Mouse (Mus musculus) E14TG2a.4 (cell line): Measurements from ENCODE around the gene Senp8.

Source experiments
- H3K27me3 ChIP-seq: 2 replicates; pipeline ENCODE4 v1.6.1; 2014; ENCODE audit warnings: low read length, control low read depth; ENCODE audit not compliant: insufficient read depth
- H3K36me3 ChIP-seq: 2 replicates; pipeline ENCODE4 v1.6.1; 2014; ENCODE audit warnings: low read length, control low read depth; ENCODE audit not compliant: insufficient read depth
- H3K4me1 ChIP-seq: replicated peaks from 2 replicates; pipeline ENCODE4 v1.6.1; 2014; ENCODE audit warnings: low read depth, low read length, control low read depth
- H3K4me3 ChIP-seq: replicated peaks from 2 replicates; pipeline ENCODE4 v1.5.1; 2014; ENCODE audit warnings: mild to moderate bottlenecking, low read length
- H3K9me3 ChIP-seq: 2 replicates; pipeline ENCODE4 v1.6.1; 2014; ENCODE audit warnings: low read length, control low read depth
- CTCF ChIP-seq: conservative IDR thresholded peaks from 2 replicates; pipeline ENCODE4 v1.5.1; 2014; ENCODE audit warnings: low read length
- NANOG ChIP-seq: IDR thresholded peaks from 2 replicates; pipeline ENCODE4 v1.6.1; 2014; ENCODE audit warnings: borderline replicate concordance, low read length, mixed read lengths
- POU5F1 ChIP-seq: IDR thresholded peaks from 2 replicates; pipeline ENCODE4 v1.6.1; 2014; ENCODE audit warnings: low read length, borderline replicate concordance

Gene Senp8

DNA sequence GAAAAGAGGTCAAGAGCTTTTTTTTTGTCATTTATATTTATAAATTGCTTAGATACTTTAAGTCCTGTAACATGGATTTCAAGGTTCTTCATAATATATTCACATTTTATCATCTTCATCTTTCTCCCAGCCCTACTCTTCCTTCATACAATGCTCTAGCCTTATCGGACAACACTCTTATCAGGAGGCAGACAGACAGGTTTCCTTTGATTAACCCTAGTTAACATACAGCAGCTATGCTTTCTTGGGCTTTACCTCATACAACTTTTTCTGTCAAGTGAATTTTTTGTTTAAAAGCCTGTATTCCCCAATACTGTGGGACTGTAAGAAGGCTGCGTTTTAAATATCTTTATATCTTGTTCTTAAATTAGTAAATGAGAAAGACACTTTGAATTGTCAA lies 2.1 kb downstream of the Senp8 start:
- Histone ChIP-seq H3K4me1 (peaks cover 26% of the 10 kb centered on the region), H3K27me3 (no peaks in the 10 kb centered on the region), H3K4me3 (no peak overlapping the region), H3K36me3 (no peaks in the 10 kb centered on the region), H3K9me3 (no peaks in the 10 kb centered on the region)
- no peak for TF ChIP-seq POU5F1
- TF ChIP-seq CTCF: no peak
- TF ChIP-seq NANOG: no peak

DNA sequence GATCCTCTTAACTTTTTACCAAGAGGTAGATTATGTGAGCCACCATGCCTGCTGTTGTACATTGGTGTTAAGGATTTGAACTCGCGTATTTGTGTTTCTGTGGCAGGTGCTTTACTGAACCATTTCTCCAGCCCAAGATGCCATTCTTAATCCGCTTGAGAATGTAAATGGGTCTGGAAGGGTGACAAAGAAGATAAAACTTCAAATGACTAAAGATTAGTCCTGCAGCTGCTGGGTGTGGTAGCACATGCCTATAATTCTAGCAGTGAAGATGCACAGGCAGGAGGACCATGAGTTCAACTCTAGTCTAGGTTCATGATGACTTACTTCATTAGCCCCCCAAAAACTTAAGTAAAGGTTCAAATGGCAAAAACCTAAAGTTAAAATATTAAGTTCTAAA lies 6.6 kb downstream of the Senp8 start:
- TF ChIP-seq POU5F1: no peak
- Histone ChIP-seq H3K36me3 (0 out of 2 replicates have a peak, but pooled peaks cover 2% of the 10 kb centered on the region), H3K4me3 (no peak overlapping the region), H3K27me3 (no peaks in the 10 kb centered on the region), H3K9me3 (no peaks in the 10 kb centered on the region), H3K4me1 (peaks cover 9% of the 10 kb centered on the region)

DNA sequence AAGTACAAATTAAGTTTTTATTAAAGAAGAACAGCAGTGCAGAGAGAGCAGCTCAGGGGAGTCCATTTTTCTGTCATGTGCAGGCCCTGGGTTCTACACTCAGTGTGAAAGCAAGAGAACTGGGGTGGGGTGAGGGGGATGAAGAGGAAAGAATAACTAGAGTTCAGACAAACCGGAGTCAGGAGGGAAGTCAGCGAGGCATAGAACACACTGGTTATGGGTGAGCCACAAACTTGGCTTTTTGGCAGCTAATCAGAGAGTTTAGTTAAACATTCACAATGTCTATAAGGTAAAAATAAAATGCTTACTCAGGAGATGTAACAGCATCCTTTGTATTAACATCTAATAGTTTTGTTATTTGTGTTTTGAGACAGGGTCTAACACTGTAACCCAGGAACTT lies 9.9 kb downstream of the Senp8 start:
- H3K4me1 ChIP-seq: no peaks in the 10 kb centered on the region
- no peaks in the 10 kb centered on the region for H3K9me3 ChIP-seq
- H3K4me3 ChIP-seq: no peak overlapping the region
- TF ChIP-seq NANOG: no peak
- no peak for TF ChIP-seq POU5F1
- no peak for TF ChIP-seq CTCF
- peaks cover 16% of the 10 kb centered on the region for H3K36me3 ChIP-seq
- H3K27me3 ChIP-seq: no peaks in the 10 kb centered on the region

DNA sequence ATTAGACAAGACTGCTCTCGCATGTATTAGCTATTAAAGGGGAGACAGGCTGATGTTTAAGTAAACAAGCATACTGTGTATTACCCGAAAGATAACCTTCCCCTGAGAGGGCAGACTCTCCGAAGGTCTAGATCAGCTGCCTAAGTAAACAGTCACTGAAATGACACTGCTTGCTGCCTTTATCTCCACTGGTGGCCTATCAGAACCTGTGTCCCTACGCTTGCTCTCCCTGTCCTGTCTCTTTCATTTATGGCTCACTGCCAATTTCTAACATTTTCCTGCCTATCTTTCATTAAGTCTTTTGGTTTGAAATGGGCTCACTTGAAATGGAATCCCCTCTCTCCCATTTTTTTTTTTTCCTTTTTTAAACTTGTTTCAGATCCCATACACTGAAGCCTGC lies 15.1 kb downstream of the Senp8 start:
- peaks cover 16% of the 10 kb centered on the region for H3K36me3 ChIP-seq
- H3K27me3 ChIP-seq: no peaks in the 10 kb centered on the region
- TF ChIP-seq NANOG (no peak), CTCF (no peak), POU5F1 (no peak)
- H3K4me1 ChIP-seq: no peaks in the 10 kb centered on the region; the same call in 1 of the 2 replicates
- no peaks in the 10 kb centered on the region for H3K9me3 ChIP-seq
- no peak overlapping the region for H3K4me3 ChIP-seq

DNA sequence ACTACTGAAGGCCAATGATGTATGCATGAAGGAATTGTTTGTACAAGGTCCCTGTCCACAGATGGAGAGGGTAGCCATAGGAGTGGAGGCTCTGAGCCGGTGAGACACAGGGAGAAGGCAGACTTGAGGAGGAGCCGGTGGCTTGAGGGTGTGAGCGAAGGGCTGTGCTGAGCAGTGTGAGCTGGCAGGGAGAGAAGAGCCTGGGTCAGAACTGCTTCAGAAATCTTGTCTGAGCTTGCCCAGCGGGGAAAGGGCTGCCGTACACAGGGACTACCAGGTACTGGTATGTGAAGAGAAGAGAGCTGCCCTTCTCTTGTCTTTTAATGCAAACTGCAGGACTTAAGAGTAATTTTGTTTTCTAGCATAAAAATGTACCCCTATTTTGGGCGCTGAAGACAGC lies 17.4 kb downstream of the Senp8 start:
- no peak for TF ChIP-seq CTCF
- no peak for TF ChIP-seq NANOG
- no peak for TF ChIP-seq POU5F1
- no peak overlapping the region for H3K4me3 ChIP-seq

DNA sequence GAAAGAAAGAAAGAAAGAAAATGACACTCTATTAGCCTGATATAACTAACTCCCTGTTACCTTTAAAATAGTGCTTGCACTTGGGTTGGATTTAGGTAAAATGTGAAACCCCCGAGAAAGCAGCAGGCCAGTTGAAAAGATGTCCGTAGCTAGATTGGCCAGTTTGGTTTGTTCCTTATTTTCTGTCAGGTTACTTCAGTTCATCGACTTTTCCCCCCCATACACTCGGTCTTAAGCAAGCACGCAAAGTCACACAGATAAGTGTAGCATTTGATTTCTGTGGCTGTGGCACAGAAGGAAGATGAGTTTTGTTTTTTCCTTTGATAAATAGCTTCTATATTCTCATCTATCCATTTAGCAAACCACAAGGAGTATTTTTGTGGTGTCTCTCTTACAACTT lies 19.4 kb downstream of the Senp8 start:
- Histone ChIP-seq H3K36me3 (no peaks in the 10 kb centered on the region), H3K4me1 (no peaks in the 10 kb centered on the region; the same call in 1 of the 2 replicates), H3K9me3 (no peaks in the 10 kb centered on the region), H3K27me3 (no peaks in the 10 kb centered on the region), H3K4me3 (no peak overlapping the region)
- TF ChIP-seq POU5F1 (no peak), NANOG (no peak), CTCF (no peak)

More for the DNA sequence above, 17.4 kb downstream of the Senp8 start:
- Histone ChIP-seq H3K4me1 (no peaks in the 10 kb centered on the region; the same call in 1 of the 2 replicates), H3K36me3 (peaks cover 10% of the 10 kb centered on the region), H3K27me3 (no peaks in the 10 kb centered on the region), H3K9me3 (no peaks in the 10 kb centered on the region)

DNA sequence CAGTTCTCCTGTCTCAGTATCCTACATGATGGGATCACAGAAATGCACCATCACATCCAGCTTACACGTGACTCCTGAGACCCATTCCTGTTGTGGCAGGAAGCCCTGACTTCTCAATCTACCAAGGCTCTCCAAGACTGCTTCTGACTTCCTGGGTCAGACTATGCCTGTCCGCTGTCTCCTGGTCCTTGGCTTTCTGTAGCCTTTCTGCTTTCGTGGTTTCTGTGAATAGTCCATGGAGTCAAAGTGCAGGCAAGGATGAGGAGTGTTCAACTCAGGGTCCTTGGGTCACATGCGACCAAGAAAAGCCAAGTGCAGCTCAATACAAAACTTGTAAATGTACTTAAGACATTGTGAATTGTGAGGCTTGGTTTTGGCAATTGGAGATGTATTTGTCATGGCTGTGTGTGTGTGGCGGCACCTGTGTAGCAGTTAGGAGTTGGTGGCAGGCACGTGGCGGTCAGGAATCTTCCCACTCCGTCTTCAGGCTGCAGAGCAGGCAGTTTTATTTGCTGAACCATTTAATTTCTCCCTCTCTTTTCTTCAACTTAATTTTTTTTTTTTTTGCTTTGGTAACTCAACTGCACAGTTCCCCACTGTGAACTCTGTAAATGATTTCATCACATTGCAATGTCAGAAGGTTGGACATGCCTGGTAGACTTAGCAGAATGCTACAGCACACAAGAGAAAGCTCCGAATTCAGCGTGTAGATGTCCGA lies 22.8 kb downstream of the Senp8 start:
- H3K4me3 ChIP-seq: no peak overlapping the region
- no peaks in the 10 kb centered on the region for H3K36me3 ChIP-seq
- H3K9me3 ChIP-seq: no peaks in the 10 kb centered on the region
- no peaks in the 10 kb centered on the region for H3K27me3 ChIP-seq
- H3K4me1 ChIP-seq: peaks cover 11% of the 10 kb centered on the region
- TF ChIP-seq NANOG: no peak
- TF ChIP-seq CTCF: no peak
- no peak for TF ChIP-seq POU5F1

DNA sequence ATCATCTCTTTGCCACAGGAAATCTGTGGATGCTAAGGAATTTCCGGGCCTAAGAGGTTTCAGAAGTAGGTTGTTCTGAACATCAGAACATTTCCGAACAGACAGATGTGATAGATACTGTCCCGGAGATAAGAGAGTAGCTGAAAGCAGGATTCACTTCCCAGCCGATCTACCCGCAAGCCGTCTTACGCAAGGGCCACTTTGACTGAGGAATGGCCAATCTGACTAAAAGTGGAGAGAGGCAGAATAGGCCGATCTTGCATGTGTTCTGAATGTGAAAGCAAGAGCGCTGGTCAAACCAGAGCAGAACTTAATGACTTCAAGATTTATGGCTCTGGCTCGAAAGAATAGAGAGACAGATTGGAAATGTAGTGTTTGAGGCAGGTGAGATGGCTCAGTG lies 25.0 kb downstream of the Senp8 start:
- peaks cover 11% of the 10 kb centered on the region for H3K4me1 ChIP-seq
- H3K4me3 ChIP-seq: no peak overlapping the region
- TF ChIP-seq CTCF: no peak
- no peak for TF ChIP-seq POU5F1
- TF ChIP-seq NANOG: no peak
- H3K27me3 ChIP-seq: peaks cover 7% of the 10 kb centered on the region
- no peaks in the 10 kb centered on the region for H3K36me3 ChIP-seq
- H3K9me3 ChIP-seq: no peaks in the 10 kb centered on the region
